Mouse (Mus musculus) lung, postnatal 0 days (tissue): ENCODE data around the gene Gbp9.

Experiments used
- CTCF ChIP-seq: IDR thresholded peaks from 2 replicates; pipeline ENCODE4 v1.5.1; 2016; ENCODE audit warnings: antibody characterized with exemption, mild to moderate bottlenecking
- EP300 ChIP-seq: IDR thresholded peaks from 2 replicates; pipeline ENCODE4 v1.6.1; 2016; ENCODE audit warnings: antibody characterized with exemption, mild to moderate bottlenecking, control low read depth

DNA sequence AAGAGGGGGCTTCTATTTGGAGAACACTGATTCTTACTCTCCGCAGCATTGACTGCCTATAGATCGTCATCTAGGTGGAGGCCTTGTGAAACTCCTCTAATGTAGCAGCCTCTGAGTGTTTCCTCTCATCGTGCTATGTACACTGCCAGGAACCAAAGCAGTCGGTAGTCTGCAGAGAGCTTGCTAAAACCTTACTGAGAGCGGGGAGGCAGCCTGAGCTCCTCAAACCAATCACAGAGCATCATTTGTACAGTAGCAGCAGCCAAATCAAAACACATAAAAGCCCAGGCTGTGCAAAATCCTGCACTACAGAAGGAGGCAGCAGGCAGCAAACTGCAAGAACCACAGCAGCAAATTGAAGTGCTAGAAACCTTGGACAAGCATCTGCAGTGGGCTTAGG is 25.7 kb downstream of the Gbp9 start:
- no peak for TF ChIP-seq CTCF
- TF ChIP-seq EP300 = no peak
